Mouse (Mus musculus) regulatory T cell (primary cell): ENCODE data around the gene Shank2.

Experiments
- in situ Hi-C: fragments of 300-600 bp; cut with MboI, MseI; formaldehyde crosslinking; loops from one replicate; pipeline ENCODE4 v1.15.1; 2025; ENCODE audit warnings: high pct_unique_total_duplicates

The Shank2 gene

GRCm38 (mm10) chr7:144470545-144471059 is 468.9 kb downstream of the Shank2 start, which contains the start of gene Cttn:
TSS of gene Cttn (minus strand) at chr7:144471009.
- in situ Hi-C loops: no loop called here

GRCm38 (mm10) chr7:144471103-144471502 is 469.4 kb downstream of the Shank2 start:
- in situ Hi-C loops: no loop called here

- in situ Hi-C loops: no loop called here
These were observed 471.8 kb downstream of the Shank2 start for GRCm38 (mm10) chr7:144473486-144473885.
